Mouse (Mus musculus): ENCODE data around the gene Hspb8. TPM values are rescaled to one million over a fixed set of nuclear protein-coding genes. Genes with fewer than 3 reads are reported as not detected.

Gene Hspb8
- polyA plus RNA-seq, 1 experiment from 2014 or later: 10.5 TPM

DNA sequence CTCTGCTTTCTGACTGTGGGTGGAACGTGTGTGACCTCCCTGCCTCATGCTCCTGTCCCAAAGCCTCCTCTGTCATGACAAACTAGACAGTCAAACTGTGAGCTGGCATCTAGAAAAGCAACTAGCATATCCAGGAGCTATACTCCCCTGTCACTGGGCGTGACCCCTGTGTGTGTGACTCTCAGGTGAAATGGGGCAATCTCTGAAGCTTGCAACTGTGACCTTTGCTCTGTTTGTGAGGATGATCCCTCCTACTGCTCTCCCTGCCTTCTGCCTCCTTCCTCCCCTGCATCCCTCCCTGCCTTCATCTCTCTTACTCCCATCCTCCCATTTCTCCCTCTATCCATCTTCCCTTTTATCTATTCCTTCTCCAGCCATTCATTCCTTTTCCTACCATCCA, 18.6 kb downstream of the Hspb8 start:
- Histone ChIP-seq H3K27me3 (replicated peaks; ENCODE audit: control insufficient read depth, insufficient read depth, low read length) (no peaks in the 10 kb centered on the region), H3K9ac (ENCODE audit: low read depth, low read length) (no peak overlapping the region), H3K27ac (ENCODE audit: low read depth, low read length) (no peak overlapping the region), H3K9me3 (ENCODE audit: control insufficient read depth) (no peaks in the 10 kb centered on the region), H3K36me3 (ENCODE audit: control insufficient read depth, insufficient read depth) (no peaks in the 10 kb centered on the region), H3K4me3 (ENCODE audit: low read depth, low read length) (no peak overlapping the region), H3K4me1 (replicated peaks; ENCODE audit: control insufficient read depth, insufficient read depth, low read length) (no peaks in the 10 kb centered on the region), H3K4me2 (replicated peaks; ENCODE audit: low read depth) (no peak overlapping the region)
- no peak for TF ChIP-seq CTCF (IDR thresholded peaks at IDR 0.05; ENCODE audit: low read depth)
- no peak for ATAC-seq
- WGBS: 61% methylated on average over 2 of the region's 2 CpGs

GRCm38 (mm10) chr5:116400801-116401200, 21.9 kb downstream of the Hspb8 start:
- no peak for TF ChIP-seq CTCF (IDR thresholded peaks at IDR 0.05; ENCODE audit: low read depth)
- WGBS: 78% methylated on average over 3 of the region's 3 CpGs
- Histone ChIP-seq H3K27ac (ENCODE audit: low read depth, low read length) (no peak overlapping the region), H3K9ac (ENCODE audit: low read depth, low read length) (no peak overlapping the region), H3K4me1 (replicated peaks; ENCODE audit: control insufficient read depth, insufficient read depth, low read length) (no peaks in the 10 kb centered on the region), H3K4me2 (replicated peaks; ENCODE audit: low read depth) (no peak overlapping the region), H3K9me3 (ENCODE audit: control insufficient read depth) (no peaks in the 10 kb centered on the region), H3K4me3 (ENCODE audit: low read depth, low read length) (no peak overlapping the region), H3K36me3 (ENCODE audit: control insufficient read depth, insufficient read depth) (no peaks in the 10 kb centered on the region), H3K27me3 (replicated peaks; ENCODE audit: control insufficient read depth, insufficient read depth, low read length) (no peaks in the 10 kb centered on the region)
- no peak for ATAC-seq

DNA sequence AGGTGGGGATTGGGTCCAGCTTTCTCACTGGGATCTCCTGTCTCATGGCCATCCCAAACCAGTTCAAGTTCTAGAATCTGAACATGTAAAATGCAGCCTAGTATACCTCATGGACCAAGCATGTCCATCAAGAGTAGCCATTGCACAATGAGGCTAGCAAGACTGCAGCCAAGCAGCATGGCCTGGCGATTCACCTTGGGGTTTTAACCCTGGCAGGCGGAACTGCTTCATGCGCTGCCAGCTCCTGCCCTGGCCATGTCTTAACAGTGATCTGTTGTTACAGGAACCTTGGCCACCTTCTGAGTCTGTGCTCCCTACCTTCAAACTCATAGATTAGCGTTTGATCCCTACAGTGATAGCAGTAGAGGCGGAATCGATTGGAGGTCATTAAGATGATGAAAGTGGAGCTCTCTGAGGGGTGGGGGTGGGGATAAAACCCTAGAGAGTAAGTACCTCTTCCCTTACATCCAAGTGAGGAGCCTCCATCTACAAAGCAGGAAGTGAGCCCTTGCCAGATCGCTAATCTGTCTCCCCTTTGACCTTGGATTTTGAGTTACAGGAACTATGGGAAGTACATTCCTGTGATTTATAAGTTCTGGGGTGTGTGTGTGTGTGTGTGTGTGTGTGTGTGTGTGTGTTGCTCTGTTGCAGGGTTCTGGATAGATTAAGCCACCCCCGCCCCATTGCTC, 22.5 kb downstream of the Hspb8 start:
- H3K4me2 ChIP-seq (replicated peaks; ENCODE audit: low read depth): no peak overlapping the region
- TF ChIP-seq CTCF (IDR thresholded peaks at IDR 0.05; ENCODE audit: low read depth): no peak

DNA sequence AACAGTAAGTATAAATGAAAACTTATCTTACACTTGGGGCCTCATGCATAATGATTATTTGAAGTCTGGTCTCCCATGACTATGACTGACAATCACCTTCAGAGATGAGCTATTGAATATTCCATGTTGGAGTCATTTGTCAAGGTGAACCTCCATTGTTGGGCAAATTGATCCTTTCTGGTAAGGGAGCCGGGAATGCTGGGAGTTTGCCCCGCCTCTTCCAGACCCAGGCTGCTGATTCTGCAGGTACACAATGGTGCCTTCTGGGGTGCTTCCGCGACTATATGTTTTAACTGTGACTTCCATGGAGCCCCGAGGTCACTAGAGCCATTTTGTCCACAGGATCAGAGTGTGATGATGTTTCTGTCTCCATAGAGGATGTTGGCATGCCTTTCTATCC, 26.6 kb downstream of the Hspb8 start:
- Histone ChIP-seq H3K4me2 (replicated peaks; ENCODE audit: low read depth) (no peak overlapping the region), H3K27me3 (replicated peaks; ENCODE audit: control insufficient read depth, insufficient read depth, low read length) (no peaks in the 10 kb centered on the region), H3K9ac (ENCODE audit: low read depth, low read length) (no peak overlapping the region), H3K4me3 (ENCODE audit: low read depth, low read length) (no peak overlapping the region), H3K27ac (ENCODE audit: low read depth, low read length) (no peak overlapping the region), H3K4me1 (replicated peaks; ENCODE audit: control insufficient read depth, insufficient read depth, low read length) (no peaks in the 10 kb centered on the region), H3K36me3 (ENCODE audit: control insufficient read depth, insufficient read depth) (no peaks in the 10 kb centered on the region), H3K9me3 (ENCODE audit: control insufficient read depth) (no peaks in the 10 kb centered on the region)
- no peak for ATAC-seq
- 80% methylated on average over 5 of the region's 5 CpGs for WGBS
- TF ChIP-seq CTCF (IDR thresholded peaks at IDR 0.05; ENCODE audit: low read depth): no peak

More for the DNA sequence above, 22.5 kb downstream of the Hspb8 start:
- Histone ChIP-seq H3K27me3 (replicated peaks; ENCODE audit: control insufficient read depth, insufficient read depth, low read length) (no peaks in the 10 kb centered on the region), H3K9ac (ENCODE audit: low read depth, low read length) (no peak overlapping the region), H3K9me3 (ENCODE audit: control insufficient read depth) (no peaks in the 10 kb centered on the region), H3K4me3 (ENCODE audit: low read depth, low read length) (no peak overlapping the region), H3K4me1 (replicated peaks; ENCODE audit: control insufficient read depth, insufficient read depth, low read length) (no peaks in the 10 kb centered on the region), H3K36me3 (ENCODE audit: control insufficient read depth, insufficient read depth) (no peaks in the 10 kb centered on the region), H3K27ac (ENCODE audit: low read depth, low read length) (no peak overlapping the region)
- WGBS: 60% methylated on average over 8 of the region's 8 CpGs
- no peak for ATAC-seq

DNA sequence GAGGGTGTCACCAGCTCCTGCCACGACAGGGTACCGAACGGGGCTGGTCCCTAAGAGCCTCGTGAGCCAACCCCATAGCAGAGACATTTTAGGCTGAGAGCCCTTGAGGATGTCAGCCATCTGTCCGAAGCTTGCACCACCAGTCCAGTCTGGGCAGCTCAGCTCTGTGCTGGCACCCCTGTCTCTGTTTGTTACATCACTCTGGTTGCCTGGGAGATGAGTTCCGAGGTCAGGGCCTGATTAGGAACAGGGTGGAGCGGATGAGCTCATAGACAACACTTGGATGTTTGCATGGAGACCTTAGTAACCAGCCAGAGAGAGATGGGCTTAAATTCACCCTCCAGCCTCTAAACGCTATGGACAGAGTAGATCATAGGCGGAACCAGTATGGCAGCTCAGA, 30.1 kb downstream of the Hspb8 start:
- Histone ChIP-seq H3K4me2 (replicated peaks; ENCODE audit: low read depth) (no peak overlapping the region), H3K4me3 (ENCODE audit: low read depth, low read length) (no peak overlapping the region), H3K9me3 (ENCODE audit: control insufficient read depth) (no peaks in the 10 kb centered on the region), H3K27ac (ENCODE audit: low read depth, low read length) (no peak overlapping the region), H3K36me3 (ENCODE audit: control insufficient read depth, insufficient read depth) (no peaks in the 10 kb centered on the region), H3K4me1 (replicated peaks; ENCODE audit: control insufficient read depth, insufficient read depth, low read length) (no peaks in the 10 kb centered on the region), H3K9ac (ENCODE audit: low read depth, low read length) (no peak overlapping the region), H3K27me3 (replicated peaks; ENCODE audit: control insufficient read depth, insufficient read depth, low read length) (no peaks in the 10 kb centered on the region)
- no peak for TF ChIP-seq CTCF (IDR thresholded peaks at IDR 0.05; ENCODE audit: low read depth)
- 73% methylated on average over 9 of the region's 9 CpGs for WGBS
- ATAC-seq: no peak

- no peak for ATAC-seq
- H3K9ac ChIP-seq (ENCODE audit: low read depth, low read length): no peak overlapping the region
- WGBS: 55% methylated on average over 15 of the region's 15 CpGs
- no peak overlapping the region for H3K4me2 ChIP-seq (replicated peaks; ENCODE audit: low read depth)
- no peak overlapping the region for H3K4me3 ChIP-seq (ENCODE audit: low read depth, low read length)
- no peak for TF ChIP-seq CTCF (IDR thresholded peaks at IDR 0.05; ENCODE audit: low read depth)
- no peak overlapping the region for H3K27ac ChIP-seq (ENCODE audit: low read depth, low read length)
- no peaks in the 10 kb centered on the region for H3K27me3 ChIP-seq (replicated peaks; ENCODE audit: control insufficient read depth, insufficient read depth, low read length)
- H3K4me1 ChIP-seq (replicated peaks; ENCODE audit: control insufficient read depth, insufficient read depth, low read length): no peaks in the 10 kb centered on the region
- no peaks in the 10 kb centered on the region for H3K36me3 ChIP-seq (ENCODE audit: control insufficient read depth, insufficient read depth)
- H3K9me3 ChIP-seq (ENCODE audit: control insufficient read depth): no peaks in the 10 kb centered on the region
Measured at GRCm38 (mm10) chr5:116389856-116390542, 32.7 kb downstream of the Hspb8 start.
